Mouse (Mus musculus) stomach, postnatal 0 days (tissue): ENCODE measurements around the gene Cfap77.

Experiments used
- CTCF ChIP-seq: IDR thresholded peaks from 2 replicates; pipeline ENCODE4 v1.5.1; 2016; ENCODE audit warnings: antibody characterized with exemption, low read depth, mild to moderate bottlenecking, moderate library complexity
- EP300 ChIP-seq: optimal IDR thresholded peaks from 2 replicates; pipeline ENCODE3; 2016; ENCODE audit warnings: antibody characterized with exemption

GRCm38 (mm10) chr2:28881275-28881674 lies 173.6 kb downstream of the Cfap77 start:
- TF ChIP-seq CTCF (no peak), EP300 (no peak)
